Mouse (Mus musculus) heart, embryonic 16.5 days (tissue): ENCODE data around the gene Hsd11b1. TPM values are rescaled to one million over a fixed set of nuclear protein-coding genes. Genes with fewer than 3 reads are reported as not detected.

ENCODE experiments used
- ATAC-seq: fragments of 200-750 bp; cut with Nextera tagmentation; replicated peaks from 2 replicates; pipeline ENCODE4 v1.8.0; 2017; ENCODE audit warnings: moderate number of reproducible peaks; ENCODE audit not compliant: insufficient read depth, low FRiP score; ENCODE audit errors: extremely low read depth
- H3K27ac ChIP-seq: fragments of 300-500 bp; sonication (generic); 2 replicates; pipeline ENCODE4 v1.5.1; 2014; ENCODE audit warnings: mild to moderate bottlenecking, low read length, control low read depth, moderate library complexity
- H3K27me3 ChIP-seq: fragments of 300-500 bp; sonication (generic); 2 replicates; pipeline ENCODE4 v1.6.1; 2014; ENCODE audit warnings: low read length, mixed read lengths; ENCODE audit not compliant: control insufficient read depth, insufficient read depth
- H3K36me3 ChIP-seq: fragments of 300-500 bp; sonication (generic); 2 replicates; pipeline ENCODE4 v1.6.1; 2014; ENCODE audit not compliant: control insufficient read depth, insufficient read depth
- H3K4me1 ChIP-seq: fragments of 300-500 bp; sonication (generic); 2 replicates; pipeline ENCODE4 v1.6.1; 2014; ENCODE audit warnings: low read length, mixed read lengths; ENCODE audit not compliant: control insufficient read depth, insufficient read depth
- H3K4me2 ChIP-seq: fragments of 300-500 bp; sonication (generic); 2 replicates; pipeline ENCODE4 v1.6.1; 2014; ENCODE audit warnings: low read depth, mild to moderate bottlenecking, control low read depth, low read length
- H3K4me3 ChIP-seq: fragments of 300-500 bp; sonication (generic); 2 replicates; pipeline ENCODE4 v1.5.1; 2014; ENCODE audit warnings: mild to moderate bottlenecking, control low read depth, low read length
- H3K9ac ChIP-seq: fragments of 300-500 bp; sonication (generic); 2 replicates; pipeline ENCODE4 v1.6.1; 2014; ENCODE audit warnings: low read length, control low read depth
- H3K9me3 ChIP-seq: fragments of 300-500 bp; sonication (generic); replicated peaks from 2 replicates; pipeline ENCODE4 v1.6.1; 2016; ENCODE audit warnings: low read length; ENCODE audit not compliant: control insufficient read depth
- WGBS: fragments of 180-500 bp; shearing (Covaris S2); extraction: QIAGEN DNeasy Blood & Tissue Kit; methylation state at CpG from one replicate; pipeline ENCODE4 v1.1.7; 2014; 5-methylcytosine and 5-hydroxymethylcytosine counted together
- polyA plus RNA-seq: library from polyadenylated mRNA; unstranded; fragments of >200 nt; fragmentation: Nextera tagmentation; extraction: Ambion mirVana; gene quantifications from 2 replicates; pipeline ENCODE4 v1.2.1, GENCODE M21; 2015

Gene Hsd11b1
- polyA plus RNA-seq, 1 experiment from 2014 or later, result 3.7 TPM

- no peaks in the 10 kb centered on the region for H3K27me3 ChIP-seq
- no peaks in the 10 kb centered on the region for H3K36me3 ChIP-seq
- H3K4me3 ChIP-seq, result peak overlapping the region; percentile 53
- peaks cover 12% of the 10 kb centered on the region for H3K4me1 ChIP-seq
- WGBS, result 12% methylated on average over 24 of the region's 24 CpGs
- H3K4me2 ChIP-seq, result peak overlapping the region; percentile 79
- H3K27ac ChIP-seq, result peak overlapping the region; percentile 97
- peak; percentile 43 for ATAC-seq
- H3K9me3 ChIP-seq, result no peaks in the 10 kb centered on the region
- H3K9ac ChIP-seq, result peak overlapping the region; percentile 85
Measured at GRCm38 (mm10) chr1:193272137-193272915, 8.5 kb upstream of the Hsd11b1 start.

GRCm38 (mm10) chr1:193270965-193271763, 7.3 kb upstream of the Hsd11b1 start:
- Histone ChIP-seq H3K4me2 (peak overlapping the region; percentile 79), H3K4me3 (peak overlapping the region; percentile 53), H3K27ac (peak overlapping the region; percentile 97), H3K9me3 (no peaks in the 10 kb centered on the region), H3K27me3 (no peaks in the 10 kb centered on the region), H3K4me1 (peaks cover 12% of the 10 kb centered on the region), H3K9ac (peak overlapping the region; percentile 85), H3K36me3 (no peaks in the 10 kb centered on the region)
- ATAC-seq, result no peak
- WGBS, result 29% methylated on average over 6 of the region's 6 CpGs

GRCm38 (mm10) chr1:193265734-193266133, 1.9 kb upstream of the Hsd11b1 start:
- Histone ChIP-seq H3K27ac (no peak overlapping the region), H3K4me1 (peaks cover 14% of the 10 kb centered on the region), H3K36me3 (no peaks in the 10 kb centered on the region), H3K9ac (no peak overlapping the region), H3K27me3 (no peaks in the 10 kb centered on the region), H3K4me2 (no peak overlapping the region), H3K9me3 (no peaks in the 10 kb centered on the region), H3K4me3 (no peak overlapping the region)
- no peak for ATAC-seq

- 59% methylated on average over 8 of the region's 8 CpGs for WGBS
- Histone ChIP-seq H3K27me3 (no peaks in the 10 kb centered on the region), H3K4me2 (no peak overlapping the region), H3K9ac (no peak overlapping the region), H3K4me3 (no peak overlapping the region), H3K36me3 (no peaks in the 10 kb centered on the region), H3K27ac (0 out of 2 replicates have a peak overlapping the region, but pooled peaks have one; percentile 28), H3K4me1 (peaks cover 14% of the 10 kb centered on the region), H3K9me3 (no peaks in the 10 kb centered on the region)
- ATAC-seq, result no peak
Measured at GRCm38 (mm10) chr1:193263026-193263907, 608 bp downstream of the Hsd11b1 start.

GRCm38 (mm10) chr1:193261897-193262548, 1.9 kb downstream of the Hsd11b1 start:
- Histone ChIP-seq H3K4me1 (peaks cover 14% of the 10 kb centered on the region), H3K9ac (no peak overlapping the region), H3K4me3 (no peak overlapping the region), H3K27ac (peak overlapping the region; percentile 78), H3K36me3 (no peaks in the 10 kb centered on the region), H3K9me3 (no peaks in the 10 kb centered on the region), H3K4me2 (no peak overlapping the region), H3K27me3 (no peaks in the 10 kb centered on the region)
- WGBS, result 50% methylated on average over 7 of the region's 7 CpGs
- ATAC-seq, result peak; percentile 30

GRCm38 (mm10) chr1:193259559-193259958, 4.3 kb downstream of the Hsd11b1 start:
- H3K4me3 ChIP-seq, result no peak overlapping the region
- H3K9me3 ChIP-seq, result no peaks in the 10 kb centered on the region
- H3K27ac ChIP-seq, result no peak overlapping the region
- ATAC-seq, result no peak
- H3K4me1 ChIP-seq, result peaks cover 22% of the 10 kb centered on the region
- 69% methylated on average over 9 of the region's 9 CpGs for WGBS
- no peaks in the 10 kb centered on the region for H3K36me3 ChIP-seq
- H3K9ac ChIP-seq, result no peak overlapping the region
- no peaks in the 10 kb centered on the region for H3K27me3 ChIP-seq
- H3K4me2 ChIP-seq, result no peak overlapping the region

- Histone ChIP-seq H3K4me1 (peaks cover 16% of the 10 kb centered on the region), H3K27ac (no peak overlapping the region), H3K36me3 (no peaks in the 10 kb centered on the region), H3K9ac (no peak overlapping the region), H3K4me2 (no peak overlapping the region), H3K27me3 (no peaks in the 10 kb centered on the region), H3K9me3 (no peaks in the 10 kb centered on the region), H3K4me3 (no peak overlapping the region)
- 28% methylated on average over 5 of the region's 5 CpGs for WGBS
- no peak for ATAC-seq
Measured at GRCm38 (mm10) chr1:193256621-193257098, 7.2 kb downstream of the Hsd11b1 start.

GRCm38 (mm10) chr1:193256289-193256577, 7.6 kb downstream of the Hsd11b1 start:
- H3K27me3 ChIP-seq, result no peaks in the 10 kb centered on the region
- no peak for ATAC-seq

More at GRCm38 (mm10) chr1:193256289-193256577, 7.6 kb downstream of the Hsd11b1 start:
- H3K36me3 ChIP-seq, result no peaks in the 10 kb centered on the region
- H3K4me2 ChIP-seq, result no peak overlapping the region
- H3K27ac ChIP-seq, result no peak overlapping the region
- peaks cover 15% of the 10 kb centered on the region for H3K4me1 ChIP-seq
- H3K9me3 ChIP-seq, result no peaks in the 10 kb centered on the region
- H3K9ac ChIP-seq, result no peak overlapping the region
- no peak overlapping the region for H3K4me3 ChIP-seq
